In genomic region chr2:180725856-180726629, GRCm38 (mm10) we compare ENCODE assay signal across 13 mouse cellular contexts. TPM values are rescaled to one million over a fixed set of nuclear protein-coding genes. Genes with fewer than 3 reads are reported as not detected.
A peak's percentile ranks its signal among the peaks of the same experiment; 100 is the strongest.
DNase-seq lines count a peak whose midpoint lies in the region; ATAC-seq and TF ChIP-seq lines count a peak whose summit lies in the region.
"Had no signal": no experiment of that assay in that cellular context is flagged by ENCODE, and none has a peak within 500 bp of the region (broad histone marks: within the 10 kb centered on the region; RNA-seq: fewer than 3 reads in every experiment).

No protein-coding gene starts in this region.

- no peak for TF ChIP-seq CTCF in MEL (IDR thresholded peaks at IDR 0.05 in 2 of 3, conservative IDR thresholded peaks at IDR 0.05 in 1 of 3; ENCODE audit: control insufficient read depth in 1 of 3, insufficient read depth in 1 of 3, low read depth in 2 of 3, low read length in 3 of 3, poor library complexity in 1 of 3, severe bottlenecking in 1 of 3)
- no peak for TF ChIP-seq CTCF in liver, embryonic 14.5 days (IDR thresholded peaks at IDR 0.05; ENCODE audit: low read depth)

- H3K4me3 ChIP-seq in heart, embryonic 14.5 days (ENCODE audit: control insufficient read depth in 1 of 2, insufficient read depth in 1 of 2, low read depth in 1 of 2, low read length in 2 of 2), result no peak overlapping the region
- no peak overlapping the region for H3K4me3 ChIP-seq in heart, embryonic 11.5 days (ENCODE audit: low read depth, low read length)
- H3K4me3 ChIP-seq in MEL (ENCODE audit: control insufficient read depth in 1 of 2, insufficient read depth in 1 of 2, low read depth in 2 of 2, low read length in 2 of 2), result peak overlapping the region; percentile 48 to 59
- peak overlapping the region; percentile 48 to 55 for H3K4me3 ChIP-seq in liver, embryonic 14.5 days (ENCODE audit: insufficient read depth in 1 of 2, low read depth in 2 of 2, low read length in 2 of 2)
- no peak overlapping the region for H3K4me3 ChIP-seq in forebrain, embryonic 10.5 days

- no peak for TF ChIP-seq RAD21 in MEL (IDR thresholded peaks at IDR 0.05; ENCODE audit: low read depth, low read length)

- H3K27ac ChIP-seq in heart, embryonic 14.5 days (replicated peaks in 1 of 2; ENCODE audit: control insufficient read depth in 1 of 2, insufficient read depth in 1 of 2, low read depth in 2 of 2, low read length in 2 of 2), result no peak overlapping the region
- H3K27ac ChIP-seq in heart, embryonic 11.5 days (ENCODE audit: low read depth, low read length), result no peak overlapping the region
- H3K27ac ChIP-seq in MEL (ENCODE audit: control insufficient read depth, low read depth, low read length), result peak overlapping the region; percentile 91
- no peak overlapping the region for H3K27ac ChIP-seq in liver, embryonic 14.5 days
- no peak overlapping the region for H3K27ac ChIP-seq in forebrain, embryonic 10.5 days

- peaks cover 30% of the 10 kb centered on the region for H3K36me3 ChIP-seq in heart, embryonic 14.5 days (ENCODE audit: control insufficient read depth, insufficient read depth, low read length)
- H3K36me3 ChIP-seq in heart, embryonic 11.5 days (ENCODE audit: control insufficient read depth, insufficient read depth, low read length), result peaks cover 17% of the 10 kb centered on the region
- peaks cover 2 to 50% of the 10 kb centered on the region in 2 experiments; a peak in 3 of 4 replicates for H3K36me3 ChIP-seq in MEL (ENCODE audit: control insufficient read depth in 1 of 2, insufficient read depth in 2 of 2, low read length in 2 of 2)
- H3K36me3 ChIP-seq in liver, embryonic 14.5 days (replicated peaks; ENCODE audit: control insufficient read depth, insufficient read depth, low read depth), result peaks cover 30% of the 10 kb centered on the region
- peaks cover 35% of the 10 kb centered on the region for H3K36me3 ChIP-seq in forebrain, embryonic 10.5 days (replicated peaks)

- ATAC-seq in heart, embryonic 14.5 days (ENCODE audit: insufficient number of reproducible peaks, insufficient read depth, low FRiP score, low read depth), result no peak
- no peak for ATAC-seq in heart, embryonic 11.5 days (replicated peaks; ENCODE audit: insufficient number of reproducible peaks, low FRiP score, low TSS enrichment)
- no peak for ATAC-seq in liver, embryonic 14.5 days (ENCODE audit: insufficient read depth)
- ATAC-seq: hindbrain, embryonic 16.5 days had no signal

- peaks cover 4% of the 10 kb centered on the region; the same call in 1 of the 2 replicates for H3K79me2 ChIP-seq in MEL (ENCODE audit: control insufficient read depth, insufficient read depth, low read length, poor library complexity)

- H3K9ac ChIP-seq in heart, embryonic 14.5 days (ENCODE audit: low read length), result no peak overlapping the region
- H3K9ac ChIP-seq in heart, embryonic 11.5 days (ENCODE audit: low read depth, low read length), result no peak overlapping the region; the same call in 1 of the 2 replicates
- peak overlapping the region; percentile 75 for H3K9ac ChIP-seq in MEL (ENCODE audit: control insufficient read depth, low read depth, low read length, poor library complexity, severe bottlenecking)
- no peak overlapping the region for H3K9ac ChIP-seq in liver, embryonic 14.5 days (replicated peaks)

- DNase-seq in A20 (ENCODE audit: low read depth, low spot score), result peak; percentile 19
- peak; percentile 42 for DNase-seq in MEL (ENCODE audit: low read depth, low spot score)
- no peak for DNase-seq in liver, embryonic 14.5 days (ENCODE audit: low read depth in 3 of 3, low spot score in 3 of 3)
- no peak for DNase-seq in forebrain, embryonic 10.5 days (ENCODE audit: extremely low spot score, low spot score)
- DNase-seq in cerebellum, adult 11 months, result no peak
- DNase-seq in embryo, embryonic 11 days, result no peak
- DNase-seq: cerebellum, adult 2 months; gastrocnemius, postnatal 14 days had no signal

- TF ChIP-seq POLR2A in MEL (IDR thresholded peaks at IDR 0.05; ENCODE audit: control insufficient read depth in 1 of 2, insufficient read depth in 1 of 2, low read depth in 1 of 2, low read length in 2 of 2, poor library complexity in 1 of 2), result no peak

- H3K4me2 ChIP-seq in heart, embryonic 14.5 days (ENCODE audit: low read length), result peak overlapping the region; percentile 65; the same call in 1 of the 2 replicates
- H3K4me2 ChIP-seq in heart, embryonic 11.5 days, result no peak overlapping the region
- H3K4me2 ChIP-seq in liver, embryonic 14.5 days (ENCODE audit: low read depth), result peak overlapping the region; percentile 57

- no peaks in the 10 kb centered on the region for H3K9me3 ChIP-seq in heart, embryonic 14.5 days (ENCODE audit: control insufficient read depth, low read length)
- H3K9me3 ChIP-seq in heart, embryonic 11.5 days (replicated peaks; ENCODE audit: control insufficient read depth, low read length), result no peaks in the 10 kb centered on the region
- H3K9me3 ChIP-seq in MEL (replicated peaks; ENCODE audit: insufficient read depth, low read length), result no peaks in the 10 kb centered on the region
- H3K9me3 ChIP-seq in liver, embryonic 14.5 days (ENCODE audit: control insufficient read depth, low read length), result no peaks in the 10 kb centered on the region
- no peaks in the 10 kb centered on the region for H3K9me3 ChIP-seq in forebrain, embryonic 10.5 days

- H3K27me3 ChIP-seq in heart, embryonic 14.5 days (ENCODE audit: control insufficient read depth, insufficient read depth, low read length), result no peaks in the 10 kb centered on the region
- no peaks in the 10 kb centered on the region; the same call in 1 of the 2 replicates for H3K27me3 ChIP-seq in heart, embryonic 11.5 days (ENCODE audit: control insufficient read depth, insufficient read depth, low read length)
- H3K27me3 ChIP-seq in MEL (ENCODE audit: control insufficient read depth in 1 of 2, insufficient read depth in 2 of 2, low read length in 2 of 2), result no peaks in the 10 kb centered on the region
- H3K27me3 ChIP-seq in liver, embryonic 14.5 days (ENCODE audit: control insufficient read depth, insufficient read depth, low read length), result no peaks in the 10 kb centered on the region
- H3K27me3 ChIP-seq in forebrain, embryonic 10.5 days (ENCODE audit: poor library complexity, severe bottlenecking), result no peaks in the 10 kb centered on the region

- WGBS in heart, embryonic 14.5 days, result 17% methylated on average over 8 of the region's 8 CpGs
- 14% methylated on average over 8 of the region's 8 CpGs for WGBS in heart, embryonic 11.5 days (ENCODE audit: insufficient replicate concordance)
- WGBS in liver, embryonic 14.5 days (ENCODE audit: insufficient replicate concordance), result 20% methylated on average over 8 of the region's 8 CpGs
- 45% methylated on average over 8 of the region's 8 CpGs for WGBS in forebrain, embryonic 10.5 days

- H3K4me1 ChIP-seq in heart, embryonic 14.5 days (ENCODE audit: control insufficient read depth in 2 of 2, insufficient read depth in 2 of 2, low read length in 2 of 2), result peaks cover 7 to 10% of the 10 kb centered on the region in 2 experiments; a peak in 2 of 4 replicates
- H3K4me1 ChIP-seq in heart, embryonic 11.5 days (ENCODE audit: control insufficient read depth, insufficient read depth, low read length), result peaks cover 7% of the 10 kb centered on the region; the same call in 1 of the 2 replicates
- H3K4me1 ChIP-seq in MEL (ENCODE audit: control insufficient read depth in 1 of 2, insufficient read depth in 2 of 2, low read length in 2 of 2), result peaks cover 18 to 59% of the 10 kb centered on the region in 2 experiments
- peaks cover 7 to 40% of the 10 kb centered on the region in 2 experiments for H3K4me1 ChIP-seq in liver, embryonic 14.5 days (replicated peaks; ENCODE audit: control insufficient read depth in 2 of 2, insufficient read depth in 2 of 2, low read length in 1 of 2)
- peaks cover 14% of the 10 kb centered on the region for H3K4me1 ChIP-seq in forebrain, embryonic 10.5 days

- TF ChIP-seq EP300 in MEL (IDR thresholded peaks at IDR 0.05; ENCODE audit: low read depth in 1 of 2, low read length in 2 of 2), result no peak
- no peak for TF ChIP-seq EP300 in liver, embryonic 14.5 days (IDR thresholded peaks at IDR 0.05; ENCODE audit: low read depth)

RNA-seq across cellular contexts. Expression of gene Slc17a9, which starts 1.0 kb away (rescaled TPM):
- polyA plus RNA-seq in heart, embryonic 14.5 days (2014; fragmentation: Nextera tagmentation; extraction: Ambion mirVana), result 0.43 and 0.55 TPM in 2 replicates
- 0.41 and 0.96 TPM in 2 replicates for polyA plus RNA-seq in heart, embryonic 11.5 days (2014; fragmentation: Nextera tagmentation; extraction: Ambion mirVana)
- 6.5 and 6.7 TPM in 2 replicates for total RNA-seq in MEL (2012; rRNA removed)
- 10 to 100 TPM in 1 of 2 experiments, not detected in 1; 16.1 TPM for polyA plus RNA-seq in MEL (2012; ENCODE audit: insufficient read depth in 1 of 2, insufficient read length in 2 of 2, low read depth in 1 of 2, low replicate concordance in 2 of 2, missing spikeins in 1 of 2)
- 7.7 and 10.5 TPM in 2 replicates for polyA plus RNA-seq in liver, embryonic 14.5 days (2012; rRNA removed)
- 5.6 and 6.8 TPM in 2 replicates for polyA plus RNA-seq in liver, embryonic 14.5 days (2014; fragmentation: Nextera tagmentation; extraction: Ambion mirVana)
- 0.46 and 0.95 TPM in 2 replicates for polyA plus RNA-seq in forebrain, embryonic 10.5 days (2016; fragmentation: Nextera tagmentation; extraction: Ambion mirVana)

RNA-seq across cellular contexts. Expression of gene Gid8, which starts 16.1 kb away (rescaled TPM):
- 49.0 and 50.5 TPM in 2 replicates for polyA plus RNA-seq in heart, embryonic 14.5 days (2014; fragmentation: Nextera tagmentation; extraction: Ambion mirVana)
- 52.9 and 54.2 TPM in 2 replicates for polyA plus RNA-seq in heart, embryonic 11.5 days (2014; fragmentation: Nextera tagmentation; extraction: Ambion mirVana)
- total RNA-seq in MEL (2012; rRNA removed), result 42.7 and 52.8 TPM in 2 replicates
- 10 to 100 TPM in 1 of 2 experiments, not detected in 1; 65.5 TPM for polyA plus RNA-seq in MEL (2012; ENCODE audit: insufficient read depth in 1 of 2, insufficient read length in 2 of 2, low read depth in 1 of 2, low replicate concordance in 2 of 2, missing spikeins in 1 of 2)
- 62.6 and 87.4 TPM in 2 replicates for polyA plus RNA-seq in liver, embryonic 14.5 days (2012; rRNA removed)
- 121 and 127 TPM in 2 replicates for polyA plus RNA-seq in liver, embryonic 14.5 days (2014; fragmentation: Nextera tagmentation; extraction: Ambion mirVana)
- 46.8 and 47.7 TPM in 2 replicates for polyA plus RNA-seq in forebrain, embryonic 10.5 days (2016; fragmentation: Nextera tagmentation; extraction: Ambion mirVana)

RNA-seq across cellular contexts. Expression of gene Dido1, which starts 16.2 kb away (rescaled TPM):
- 16.4 and 18.9 TPM in 2 replicates for polyA plus RNA-seq in heart, embryonic 14.5 days (2014; fragmentation: Nextera tagmentation; extraction: Ambion mirVana)
- 20.8 and 21.3 TPM in 2 replicates for polyA plus RNA-seq in heart, embryonic 11.5 days (2014; fragmentation: Nextera tagmentation; extraction: Ambion mirVana)
- 27.9 and 30.1 TPM in 2 replicates for total RNA-seq in MEL (2012; rRNA removed)
- polyA plus RNA-seq in MEL (2012; ENCODE audit: insufficient read depth in 1 of 2, insufficient read length in 2 of 2, low read depth in 1 of 2, low replicate concordance in 2 of 2, missing spikeins in 1 of 2), result 10 to 100 TPM; 17.8 to 35.1 TPM
- 9.1 and 12.2 TPM in 2 replicates for polyA plus RNA-seq in liver, embryonic 14.5 days (2012; rRNA removed)
- 10.4 and 12.2 TPM in 2 replicates for polyA plus RNA-seq in liver, embryonic 14.5 days (2014; fragmentation: Nextera tagmentation; extraction: Ambion mirVana)
- 33.8 and 34.3 TPM in 2 replicates for polyA plus RNA-seq in forebrain, embryonic 10.5 days (2016; fragmentation: Nextera tagmentation; extraction: Ambion mirVana)

RNA-seq across cellular contexts. Expression of gene Bhlhe23, which starts 50.7 kb away (rescaled TPM):
- polyA plus RNA-seq in heart, embryonic 14.5 days (2014; fragmentation: Nextera tagmentation; extraction: Ambion mirVana), result not detected in 2 replicates
- polyA plus RNA-seq in heart, embryonic 11.5 days (2014; fragmentation: Nextera tagmentation; extraction: Ambion mirVana), result not detected in 2 replicates
- not detected in 2 replicates for total RNA-seq in MEL (2012; rRNA removed)
- polyA plus RNA-seq in MEL (2012; ENCODE audit: insufficient read depth in 1 of 2, insufficient read length in 2 of 2, low read depth in 1 of 2, low replicate concordance in 2 of 2, missing spikeins in 1 of 2), result not detected
- polyA plus RNA-seq in liver, embryonic 14.5 days (2012; rRNA removed), result not detected in 2 replicates
- polyA plus RNA-seq in liver, embryonic 14.5 days (2014; fragmentation: Nextera tagmentation; extraction: Ambion mirVana), result not detected in 2 replicates
- 0.43 and 0.47 TPM in 2 replicates for polyA plus RNA-seq in forebrain, embryonic 10.5 days (2016; fragmentation: Nextera tagmentation; extraction: Ambion mirVana)
- total RNA-seq: adrenal gland, adult 2 months; gastrocnemius, postnatal 14 days had no signal
- polyA plus RNA-seq: adrenal gland, adult 2 months; cerebellum, adult 2 months; lung, postnatal 0 days had no signal

Comparison
In these comparisons a context has a peak if more than half of its experiments do, and no peak if none do; other contexts are left out.
1. H3K4me3 ChIP-seq: peak in MEL (2 of 2) and liver, embryonic 14.5 days (2 of 2); none in heart, embryonic 14.5 days (0 of 2), heart, embryonic 11.5 days (single experiment) and forebrain, embryonic 10.5 days (single experiment).
2. DNase-seq: peak in A20 (single experiment) and MEL (single experiment); none in liver, embryonic 14.5 days (0 of 3), forebrain, embryonic 10.5 days (single experiment), cerebellum, adult 11 months (single experiment) and embryo, embryonic 11 days (single experiment).